Mouse (Mus musculus) gastrocnemius, postnatal 36 days (tissue): ENCODE measurements at regions not wholly inside any gene's neighbourhood (a gene's known extent, or its start where the extent isn't known, plus 50 kb on each side); places are given as distances from the start of the nearest gene placed in this dataset.

Source experiments
- DNase-seq, 2 experiments: peaks; one replicate each; pipeline ENCODE4 v3.0.0; 2022
- intact Hi-C: fragments of 180-260 bp; cut with DNase I; formaldehyde crosslinking; loops from one replicate; pipeline ENCODE4 v1.15.1; 2025

- intact Hi-C loops = no loop called here
- peak in 1 of 2 experiments; percentile 19 for DNase-seq
Measured at GRCm38 (mm10) chr9:32901287-32901686, 265.3 kb downstream of the Ets1 start.

GRCm38 (mm10) chr9:32906233-32906872 lies 270.3 kb downstream of the Ets1 start:
- intact Hi-C loops = no loop called here
- DNase-seq = no peak

- intact Hi-C loops = no loop called here
- no peak for DNase-seq
Measured at GRCm38 (mm10) chr9:32910641-32911040, 274.6 kb downstream of the Ets1 start.

- intact Hi-C loops = no loop called here
- DNase-seq = no peak
Measured at GRCm38 (mm10) chr9:32915633-32916032, 279.6 kb downstream of the Ets1 start.

- no peak for DNase-seq
Measured at GRCm38 (mm10) chr9:32916731-32917130, 280.7 kb downstream of the Ets1 start.

GRCm38 (mm10) chr9:32923925-32924324 lies 287.9 kb downstream of the Ets1 start:
- no peak for DNase-seq
- intact Hi-C loops = no loop called here

More at GRCm38 (mm10) chr9:32916731-32917130, 280.7 kb downstream of the Ets1 start:
- intact Hi-C loops = no loop called here

- DNase-seq = no peak
- intact Hi-C loops = no loop called here
Measured at GRCm38 (mm10) chr9:32924333-32924886, 288.4 kb downstream of the Ets1 start.

GRCm38 (mm10) chr9:32925036-32925435 lies 289.0 kb downstream of the Ets1 start:
- DNase-seq = no peak
- intact Hi-C loops = no loop called here

GRCm38 (mm10) chr9:32925720-32926595 lies 289.9 kb downstream of the Ets1 start:
- intact Hi-C loops = no loop called here
- no peak for DNase-seq

- intact Hi-C loops = no loop called here
Measured at GRCm38 (mm10) chr9:32927656-32928055, 291.6 kb downstream of the Ets1 start.

GRCm38 (mm10) chr9:32928289-32929000 lies 292.4 kb downstream of the Ets1 start:
- no peak for DNase-seq
- intact Hi-C loops = no loop called here

More at GRCm38 (mm10) chr9:32927656-32928055, 291.6 kb downstream of the Ets1 start:
- no peak for DNase-seq

GRCm38 (mm10) chr9:32929331-32929730 lies 293.3 kb downstream of the Ets1 start:
- DNase-seq = no peak
- intact Hi-C loops = no loop called here

- DNase-seq = no peak
- intact Hi-C loops = no loop called here
Measured at GRCm38 (mm10) chr9:32929826-32930225, 293.8 kb downstream of the Ets1 start.

- intact Hi-C loops = no loop called here
- DNase-seq = no peak
Measured at GRCm38 (mm10) chr9:32931266-32932005, 295.4 kb downstream of the Ets1 start.

GRCm38 (mm10) chr9:32933237-32934071 lies 297.4 kb downstream of the Ets1 start:
- intact Hi-C loops = no loop called here
- no peak for DNase-seq

- intact Hi-C loops = no loop called here
- DNase-seq = no peak
Measured at GRCm38 (mm10) chr9:32934436-32934835, 298.4 kb downstream of the Ets1 start.

GRCm38 (mm10) chr9:32936462-32936861 lies 300.4 kb downstream of the Ets1 start:
- intact Hi-C loops = no loop called here
- no peak for DNase-seq

GRCm38 (mm10) chr9:32937391-32937790 lies 301.4 kb downstream of the Ets1 start:
- DNase-seq = no peak

GRCm38 (mm10) chr9:32938857-32939256 lies 302.8 kb downstream of the Ets1 start:
- intact Hi-C loops = no loop called here
- DNase-seq = no peak

More at GRCm38 (mm10) chr9:32937391-32937790, 301.4 kb downstream of the Ets1 start:
- intact Hi-C loops = no loop called here
